Mouse (Mus musculus) embryonic facial prominence, embryonic 11.5 days (tissue): ENCODE measurements at regions not wholly inside any gene's neighbourhood (a gene's known extent, or its start where the extent isn't known, plus 50 kb on each side); places are given as distances from the start of the nearest gene placed in this dataset.

Experiments used
- ATAC-seq: fragments of 200-750 bp; cut with Nextera tagmentation; replicated peaks from 2 replicates; pipeline ENCODE4 v1.8.0; 2017; ENCODE audit warnings: low read depth; ENCODE audit not compliant: insufficient number of reproducible peaks, low FRiP score, low TSS enrichment
- DNase-seq: peaks from one replicate; pipeline ENCODE4 v3.0.0-alpha.2; 2015; ENCODE audit warnings: low spot score
- H3K27ac ChIP-seq: fragments of 300-500 bp; sonication (generic); replicated peaks from 2 replicates; pipeline ENCODE4 v1.5.1; 2014; ENCODE audit warnings: mild to moderate bottlenecking, low read depth, low read length, control low read depth
- H3K27me3 ChIP-seq: fragments of 300-500 bp; sonication (generic); 2 replicates; pipeline ENCODE4 v1.6.1; 2014; ENCODE audit warnings: mild to moderate bottlenecking, low read length, moderate library complexity, mixed read lengths; ENCODE audit not compliant: control insufficient read depth, insufficient read depth
- H3K36me3 ChIP-seq: fragments of 300-500 bp; sonication (generic); replicated peaks from 2 replicates; pipeline ENCODE4 v1.6.1; 2014; ENCODE audit warnings: low read depth, mild to moderate bottlenecking, low read length, moderate library complexity, mixed read lengths; ENCODE audit not compliant: control insufficient read depth, insufficient read depth
- H3K4me1 ChIP-seq: fragments of 300-500 bp; sonication (generic); 2 replicates; pipeline ENCODE4 v1.6.1; 2014; ENCODE audit warnings: low read length, mixed read lengths; ENCODE audit not compliant: control insufficient read depth, insufficient read depth
- H3K4me2 ChIP-seq: fragments of 300-500 bp; sonication (generic); 2 replicates; pipeline ENCODE4 v1.6.1; 2014; ENCODE audit warnings: low read depth, mild to moderate bottlenecking, control low read depth, low read length, moderate library complexity
- H3K4me3 ChIP-seq: fragments of 300-500 bp; sonication (generic); 2 replicates; pipeline ENCODE4 v1.5.1; 2014; ENCODE audit warnings: low read depth, low read length, control low read depth
- H3K9ac ChIP-seq: fragments of 300-500 bp; sonication (generic); replicated peaks from 2 replicates; pipeline ENCODE4 v1.6.1; 2014; ENCODE audit warnings: mild to moderate bottlenecking, control low read depth, low read length
- H3K9me3 ChIP-seq: fragments of 300-500 bp; sonication (generic); replicated peaks from 2 replicates; pipeline ENCODE4 v1.6.1; 2016; ENCODE audit warnings: mild to moderate bottlenecking, low read length, inconsistent platforms, mixed read lengths; ENCODE audit not compliant: control insufficient read depth
- WGBS: fragments of 180-500 bp; shearing (Covaris S2); extraction: QIAGEN DNeasy Blood & Tissue Kit; methylation state at CpG from one replicate; pipeline ENCODE4 v1.1.7; 2014; 5-methylcytosine and 5-hydroxymethylcytosine counted together

DNA sequence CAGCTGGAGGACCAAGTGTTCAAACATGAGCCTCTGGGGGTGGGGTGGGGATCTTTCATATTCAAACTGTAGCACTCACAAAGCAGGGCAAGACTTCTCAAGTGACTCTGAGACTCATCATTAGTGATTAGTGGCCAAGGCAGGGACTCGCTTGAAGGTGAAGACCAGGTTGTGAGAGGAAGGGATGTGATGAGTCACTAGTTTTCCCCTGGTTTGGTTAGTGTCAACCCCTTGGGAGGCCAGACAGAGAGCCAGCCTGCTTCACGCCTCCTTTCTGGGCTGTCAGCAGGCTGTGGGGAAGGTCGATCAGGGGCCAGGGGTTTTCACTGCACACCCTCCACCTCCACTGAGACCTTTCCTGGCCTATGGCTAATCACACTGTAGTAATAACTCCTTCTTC lies 65.2 kb downstream of the Slc30a10 start:
- no peaks in the 10 kb centered on the region for H3K27me3 ChIP-seq
- H3K4me1 ChIP-seq, result no peaks in the 10 kb centered on the region
- H3K4me3 ChIP-seq, result no peak overlapping the region
- no peak for DNase-seq
- no peak overlapping the region for H3K4me2 ChIP-seq
- H3K9ac ChIP-seq, result no peak overlapping the region
- no peak for ATAC-seq
- H3K27ac ChIP-seq, result no peak overlapping the region
- 50% methylated on average over 3 of the region's 3 CpGs for WGBS
- H3K36me3 ChIP-seq, result no peaks in the 10 kb centered on the region
- no peaks in the 10 kb centered on the region for H3K9me3 ChIP-seq

DNA sequence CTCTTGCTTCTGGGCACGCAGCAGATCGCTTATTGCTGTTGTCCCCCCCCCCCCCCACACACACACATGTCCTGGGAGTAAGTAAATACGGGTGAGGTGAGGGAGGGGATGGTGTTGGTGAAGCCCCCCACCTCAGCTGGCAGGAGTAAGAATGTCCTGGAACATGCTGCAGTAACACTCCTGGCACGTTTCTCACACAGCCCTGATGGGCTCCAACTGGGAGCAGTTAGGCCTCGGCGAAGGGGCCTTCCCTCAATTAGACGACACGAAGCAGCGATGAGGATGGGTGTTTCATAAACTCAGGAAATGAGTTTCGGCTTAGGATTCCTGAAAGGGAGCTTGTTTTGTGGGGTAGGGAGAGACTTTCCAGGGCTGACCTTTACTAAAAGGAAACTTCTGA lies 69.4 kb downstream of the Slc30a10 start:
- Histone ChIP-seq H3K4me2 (no peak overlapping the region), H3K9ac (no peak overlapping the region), H3K36me3 (no peaks in the 10 kb centered on the region), H3K27me3 (no peaks in the 10 kb centered on the region), H3K27ac (no peak overlapping the region), H3K9me3 (no peaks in the 10 kb centered on the region), H3K4me1 (no peaks in the 10 kb centered on the region), H3K4me3 (no peak overlapping the region)
- WGBS, result 41% methylated on average over 10 of the region's 10 CpGs
- no peak for DNase-seq
- ATAC-seq, result no peak

DNA sequence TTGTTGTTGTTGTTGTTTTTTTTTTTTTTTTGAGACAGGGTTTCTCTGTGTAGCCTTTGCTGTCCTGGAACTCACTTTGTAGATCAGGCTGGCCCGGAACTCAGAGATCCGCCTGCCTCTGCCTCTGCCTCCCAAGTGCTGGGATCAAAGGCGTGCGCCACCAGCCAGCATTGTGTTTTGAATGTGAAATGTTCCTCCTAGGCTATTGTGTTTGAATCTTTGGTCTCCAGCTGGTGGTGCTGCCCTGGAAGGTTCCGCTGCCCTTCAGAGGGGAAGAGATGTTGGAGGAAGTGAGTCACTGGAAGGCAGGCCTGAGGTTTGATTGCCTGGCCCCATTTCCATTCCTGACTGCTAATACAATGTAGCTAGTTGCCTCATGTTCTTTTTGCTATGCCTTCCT lies 78.8 kb downstream of the Slc30a10 start:
- Histone ChIP-seq H3K9me3 (no peaks in the 10 kb centered on the region), H3K36me3 (no peaks in the 10 kb centered on the region), H3K4me1 (no peaks in the 10 kb centered on the region), H3K4me3 (no peak overlapping the region), H3K4me2 (no peak overlapping the region), H3K9ac (no peak overlapping the region), H3K27ac (no peak overlapping the region), H3K27me3 (no peaks in the 10 kb centered on the region)
- WGBS, result 93% methylated on average over 5 of the region's 5 CpGs
- DNase-seq (no peak), ATAC-seq (no peak)

DNA sequence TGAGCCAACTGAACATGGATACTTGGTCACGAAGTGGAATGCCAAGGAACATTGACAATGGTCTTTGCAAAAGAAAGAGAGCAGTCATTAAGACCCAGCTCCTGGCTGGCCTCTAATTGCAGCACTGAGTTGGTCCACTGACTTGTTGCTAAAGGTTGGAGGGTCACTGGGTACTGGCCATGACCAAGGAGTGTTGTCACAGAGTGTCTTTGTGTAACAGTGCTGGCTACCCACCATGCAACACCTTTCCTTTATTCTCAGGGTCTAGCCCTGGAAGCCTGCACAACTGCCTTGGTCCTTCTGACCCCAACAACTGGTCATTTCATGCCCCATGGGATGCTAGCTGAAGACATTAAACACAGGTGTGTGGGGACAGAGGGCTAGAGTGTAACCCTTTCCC lies 79.5 kb downstream of the Slc30a10 start:
- no peak overlapping the region for H3K4me2 ChIP-seq
- no peak for ATAC-seq
- no peak overlapping the region for H3K27ac ChIP-seq
- no peaks in the 10 kb centered on the region for H3K9me3 ChIP-seq
- no peaks in the 10 kb centered on the region for H3K4me1 ChIP-seq
- DNase-seq, result peak; percentile 36
- H3K9ac ChIP-seq, result no peak overlapping the region
- H3K4me3 ChIP-seq, result no peak overlapping the region
- H3K36me3 ChIP-seq, result no peaks in the 10 kb centered on the region
- 53% methylated on average over 1 of the region's 1 CpGs for WGBS
- H3K27me3 ChIP-seq, result no peaks in the 10 kb centered on the region

DNA sequence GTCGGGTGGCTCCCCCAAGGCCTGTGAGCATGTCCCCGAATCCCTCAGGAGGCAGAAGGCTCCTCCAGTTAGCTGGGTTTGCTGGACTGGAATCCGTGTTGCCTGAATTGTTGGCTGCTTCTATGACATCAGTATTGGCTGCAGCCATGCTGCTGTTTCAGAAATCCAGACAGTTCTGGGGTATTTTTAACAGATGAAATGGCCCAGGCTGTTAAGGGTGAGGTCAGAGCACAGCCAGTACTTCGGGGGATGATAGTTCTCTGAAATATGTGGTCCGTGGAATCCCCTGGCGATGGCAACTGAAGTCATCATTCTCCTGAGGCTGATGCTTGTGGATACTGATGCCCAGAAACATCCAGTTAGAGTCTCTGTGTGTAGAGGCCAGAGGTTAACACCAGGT lies 80.7 kb downstream of the Slc30a10 start:
- H3K9ac ChIP-seq, result no peak overlapping the region
- 0 out of 2 replicates have a peak overlapping the region, but pooled peaks have one; percentile 13 for H3K27ac ChIP-seq
- DNase-seq, result no peak
- H3K4me2 ChIP-seq, result no peak overlapping the region
- no peak overlapping the region for H3K4me3 ChIP-seq
- H3K36me3 ChIP-seq, result no peaks in the 10 kb centered on the region
- no peak for ATAC-seq
- H3K4me1 ChIP-seq, result no peaks in the 10 kb centered on the region
- no peaks in the 10 kb centered on the region for H3K9me3 ChIP-seq
- 87% methylated on average over 6 of the region's 6 CpGs for WGBS
- H3K27me3 ChIP-seq, result no peaks in the 10 kb centered on the region

DNA sequence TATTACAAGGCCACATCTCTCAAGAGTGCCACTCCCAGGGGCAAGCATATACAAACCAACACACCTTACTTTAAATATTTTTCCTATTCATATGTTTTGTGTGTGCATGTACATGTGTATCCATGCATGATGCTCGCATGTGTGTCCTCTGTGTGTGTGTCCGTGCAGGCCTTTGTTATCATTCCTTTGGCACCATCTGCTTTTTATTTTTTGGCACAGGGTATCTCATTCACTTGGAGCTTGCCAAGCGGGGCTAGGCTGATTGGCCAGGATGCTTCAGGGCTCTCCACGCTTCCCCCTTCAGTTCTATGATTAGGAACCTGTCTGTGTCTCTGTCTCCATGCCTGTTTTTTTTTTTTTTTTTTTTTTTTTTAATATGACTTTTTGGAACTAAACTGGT lies 82.6 kb downstream of the Slc30a10 start:
- Histone ChIP-seq H3K36me3 (no peaks in the 10 kb centered on the region), H3K27me3 (no peaks in the 10 kb centered on the region), H3K27ac (no peak overlapping the region), H3K4me3 (no peak overlapping the region), H3K9ac (no peak overlapping the region), H3K4me1 (no peaks in the 10 kb centered on the region), H3K9me3 (no peaks in the 10 kb centered on the region), H3K4me2 (no peak overlapping the region)
- 87% methylated on average over 4 of the region's 4 CpGs for WGBS
- no peak for DNase-seq
- no peak for ATAC-seq

DNA sequence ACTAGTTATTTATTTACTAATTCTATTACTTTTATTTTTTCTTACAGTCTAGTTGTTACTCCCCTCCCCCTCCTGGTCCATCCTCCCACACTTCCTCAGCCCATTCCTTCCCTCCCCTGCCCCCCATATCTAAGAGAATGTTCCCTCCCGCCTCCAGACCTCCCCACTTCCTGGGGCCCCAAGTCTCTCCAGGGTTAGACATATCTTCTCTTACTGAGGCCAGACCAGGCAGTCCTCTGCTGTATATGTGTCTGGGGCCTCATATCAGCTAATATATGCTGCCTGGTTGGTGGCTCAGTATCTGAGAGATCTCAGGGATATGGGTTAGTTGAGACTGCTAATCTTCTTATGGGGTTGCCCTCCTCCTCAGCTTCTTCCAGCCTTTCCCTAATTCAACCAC lies 84.8 kb downstream of the Slc30a10 start:
- Histone ChIP-seq H3K4me2 (no peak overlapping the region), H3K27me3 (no peaks in the 10 kb centered on the region), H3K36me3 (no peaks in the 10 kb centered on the region), H3K9ac (no peak overlapping the region), H3K27ac (no peak overlapping the region), H3K9me3 (no peaks in the 10 kb centered on the region), H3K4me3 (no peak overlapping the region), H3K4me1 (no peaks in the 10 kb centered on the region)
- 43% methylated on average over 1 of the region's 1 CpGs for WGBS
- ATAC-seq, result no peak
- no peak for DNase-seq

DNA sequence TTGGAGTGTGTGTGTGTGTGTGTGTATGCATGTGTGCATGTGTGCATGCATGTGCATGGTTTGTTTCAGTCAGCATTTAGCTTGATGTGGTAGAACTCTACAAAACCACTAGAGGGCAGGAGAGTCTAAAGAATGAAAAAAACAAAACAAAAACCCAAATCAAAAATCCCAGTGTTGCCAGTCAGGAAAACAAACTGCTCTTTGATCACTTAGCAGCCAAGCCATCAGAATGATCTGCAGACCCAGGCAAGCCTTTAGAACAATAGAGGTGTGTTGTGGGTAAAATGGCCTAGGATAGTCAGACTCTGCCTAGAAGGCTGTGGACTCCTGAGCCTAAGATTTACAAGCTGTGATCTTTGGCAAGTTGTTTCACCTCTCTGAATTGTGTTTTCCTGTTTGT lies 91.7 kb downstream of the Slc30a10 start:
- no peaks in the 10 kb centered on the region for H3K4me1 ChIP-seq
- no peaks in the 10 kb centered on the region for H3K9me3 ChIP-seq
- no peak overlapping the region for H3K4me3 ChIP-seq
- no peak overlapping the region for H3K4me2 ChIP-seq
- DNase-seq, result peak; percentile 83
- H3K36me3 ChIP-seq, result no peaks in the 10 kb centered on the region
- no peak overlapping the region for H3K27ac ChIP-seq
- no peak for ATAC-seq
- H3K9ac ChIP-seq, result 0 out of 2 replicates have a peak overlapping the region, but pooled peaks have one; percentile 27
- H3K27me3 ChIP-seq, result no peaks in the 10 kb centered on the region
